Mouse (Mus musculus): ENCODE measurements at regions not wholly inside any gene's neighbourhood (a gene's known extent, or its start where the extent isn't known, plus 50 kb on each side); places are given as distances from the start of the nearest gene placed in this dataset.
A peak's percentile ranks its signal among the peaks of the same experiment; 100 is the strongest.
"Not testable (repeated sequence)": the region's sequence is repeated elsewhere in the genome, so short reads cannot be mapped to it uniquely, and the experiment has no call there.

DNA sequence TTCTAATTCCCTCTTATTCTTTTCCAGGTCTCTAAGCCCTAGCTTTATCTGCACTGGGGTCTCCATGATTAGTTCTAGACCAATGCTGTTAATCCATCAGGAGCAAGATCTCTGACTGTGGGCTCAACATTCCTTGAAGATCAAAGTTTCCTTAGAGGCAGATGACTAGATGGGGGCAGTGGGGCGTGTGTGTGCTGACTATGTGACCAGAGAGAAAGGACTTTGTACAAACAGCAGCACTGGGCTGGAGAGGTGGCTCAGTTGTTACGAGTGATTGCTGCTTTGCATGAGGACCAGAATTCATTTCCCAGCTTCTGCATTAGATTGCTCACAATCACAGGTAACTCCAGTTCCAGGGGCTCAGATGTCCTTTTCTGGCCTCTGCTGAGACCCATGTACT, 250.1 kb upstream of the Zfp930 start:
- no peak for DNase-seq (ENCODE audit: low read depth, low spot score)

DNA sequence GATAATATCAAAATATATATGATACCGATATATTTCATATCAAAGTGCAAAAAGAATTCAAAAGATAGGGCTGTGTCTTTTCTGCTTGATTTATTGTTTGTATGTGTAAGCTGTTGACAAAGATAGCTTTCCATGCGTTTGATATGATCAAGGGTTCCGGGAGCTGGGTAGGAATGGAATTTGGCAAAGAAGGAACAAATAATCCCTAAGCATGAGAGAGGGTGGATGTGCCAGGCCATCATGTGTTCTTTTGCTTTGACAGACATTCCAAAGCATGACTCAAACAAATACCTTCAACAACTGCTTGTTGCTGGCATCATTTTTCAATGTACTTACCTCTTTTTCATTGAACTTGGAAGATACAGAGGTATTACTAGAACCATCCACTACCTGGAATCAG, 246.9 kb upstream of the Zfp930 start:
- no peak for DNase-seq (ENCODE audit: low read depth, low spot score)

DNA sequence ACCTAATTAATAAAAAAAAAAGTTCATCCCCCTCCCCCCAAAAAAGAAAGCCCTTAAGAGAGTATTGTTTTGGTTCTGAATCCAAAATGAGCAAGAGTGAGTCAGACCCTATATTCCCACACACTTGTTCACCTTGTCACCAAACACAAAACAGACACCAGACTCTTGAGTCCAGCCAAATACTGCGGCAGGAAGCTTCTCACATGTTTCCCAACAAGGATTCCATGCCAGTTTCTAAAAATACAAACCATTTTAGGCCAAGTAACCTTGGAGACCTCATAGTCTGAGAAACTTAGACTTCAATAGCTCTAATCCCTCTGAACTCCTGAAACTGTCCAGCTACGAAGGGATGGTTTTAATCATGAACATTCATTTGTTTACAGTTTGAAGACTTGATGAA, 233.1 kb upstream of the Zfp930 start:
- DNase-seq (ENCODE audit: low read depth, low spot score), result peak; percentile 77

DNA sequence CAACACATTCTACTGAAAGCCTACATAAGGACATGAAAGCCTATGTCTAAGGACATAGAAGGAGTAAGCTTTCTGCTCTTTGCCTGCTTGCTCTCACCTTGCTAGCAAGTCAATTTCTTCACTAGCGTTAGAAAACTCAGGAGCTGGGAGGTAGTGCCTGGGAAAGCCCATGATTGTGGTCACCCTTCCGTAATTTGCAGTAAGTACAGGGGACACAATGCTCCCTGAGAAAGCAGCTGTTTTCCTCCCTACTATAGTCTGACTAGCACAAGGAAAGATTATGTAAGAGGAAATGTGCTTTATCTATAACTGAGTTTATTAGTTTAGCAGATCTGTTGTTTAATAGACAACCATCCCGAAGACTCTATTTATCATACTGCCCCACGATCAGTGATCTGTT, 231.7 kb upstream of the Zfp930 start:
- no peak for DNase-seq (ENCODE audit: low read depth, low spot score)

DNA sequence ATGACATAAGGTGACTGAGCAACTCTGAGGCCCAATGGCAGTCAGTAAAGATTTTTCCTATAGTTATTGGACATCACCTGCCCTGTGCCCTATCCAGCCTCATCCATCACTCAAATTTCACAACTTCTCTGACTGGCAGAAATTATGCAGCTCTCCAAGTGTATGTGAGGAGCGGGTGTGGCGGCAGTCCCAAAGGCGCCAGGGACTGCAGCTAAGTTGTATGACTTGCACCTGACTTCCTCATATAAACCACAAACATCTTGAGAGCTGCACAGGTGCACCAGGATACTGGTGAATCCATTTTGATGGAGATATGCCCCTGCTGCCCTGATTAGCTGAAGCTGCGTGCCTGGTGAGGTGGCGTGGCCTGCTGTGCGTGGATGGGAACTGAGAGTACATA, 225.7 kb upstream of the Zfp930 start:
- DNase-seq (ENCODE audit: low read depth, low spot score), result not testable (repeated sequence)

DNA sequence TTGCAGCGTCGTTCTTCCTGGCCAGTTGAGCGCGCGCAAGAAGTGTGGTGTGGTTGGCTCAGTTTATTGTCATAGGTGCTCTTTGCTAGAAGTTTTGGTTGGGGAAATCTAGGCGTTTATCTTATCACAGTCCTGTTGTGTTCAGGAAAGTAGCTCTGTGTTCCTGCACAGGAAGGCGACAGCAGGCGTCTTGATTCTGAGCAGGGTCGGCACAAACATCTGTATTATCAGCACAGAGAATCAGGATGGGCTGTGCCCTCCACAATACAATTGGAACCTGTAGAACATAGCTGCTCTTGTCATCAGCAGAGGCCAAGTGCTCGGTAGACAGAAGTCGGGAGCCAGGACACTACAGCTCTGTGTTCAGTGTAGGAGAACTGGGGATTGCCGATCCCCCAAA, 225.1 kb upstream of the Zfp930 start:
- DNase-seq (ENCODE audit: low read depth, low spot score), result no peak

DNA sequence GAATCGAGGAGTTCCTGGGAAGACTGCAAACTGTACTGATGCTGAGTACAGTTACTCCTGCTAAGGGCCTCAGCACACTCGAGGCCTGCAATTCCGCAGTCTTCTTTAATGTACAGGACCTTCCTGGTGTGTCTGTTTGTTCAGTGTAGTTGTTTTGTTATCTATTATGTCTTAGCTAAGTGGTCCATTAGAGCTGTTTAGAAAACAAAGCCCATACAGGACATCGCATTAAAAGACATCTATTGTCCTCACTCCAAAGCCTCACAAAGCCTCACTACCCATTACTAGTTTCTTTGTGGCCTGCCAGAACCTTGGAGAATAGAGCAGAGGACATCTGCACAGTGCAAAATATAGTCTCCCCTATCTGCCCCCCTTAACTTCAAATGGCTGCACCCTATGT, 224.4 kb upstream of the Zfp930 start:
- DNase-seq (ENCODE audit: low read depth, low spot score), result no peak

DNA sequence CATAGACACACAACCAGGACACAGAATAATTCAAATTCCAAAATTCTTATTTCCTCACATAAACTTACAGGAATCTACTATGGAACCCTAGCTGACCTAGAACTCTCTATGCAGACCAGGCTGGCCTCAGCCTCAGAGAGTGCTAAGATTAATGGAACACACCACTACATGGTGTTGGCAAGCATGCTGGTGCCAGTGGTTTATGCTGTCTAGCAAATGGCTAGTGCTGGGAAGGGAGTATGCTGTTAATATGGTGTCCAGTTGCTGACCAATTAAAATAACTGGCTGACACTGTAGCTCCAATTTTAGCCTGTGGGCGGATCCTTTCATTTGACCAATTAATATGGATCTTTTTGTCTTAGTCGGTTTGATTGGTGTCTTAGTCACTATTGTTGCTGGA, 222.4 kb upstream of the Zfp930 start:
- DNase-seq (ENCODE audit: low read depth, low spot score), result no peak

Data from skeletal muscle tissue, adult 2 months (tissue).